Mouse (Mus musculus) liver, postnatal 0 days (tissue): Measurements from ENCODE around the gene Ppm1e.

Experiments used
- CTCF ChIP-seq: sonication (generic); IDR thresholded peaks from 2 replicates; pipeline ENCODE4 v1.5.1; 2016; ENCODE audit warnings: antibody characterized with exemption, low read depth
- EP300 ChIP-seq: IDR thresholded peaks from 2 replicates; pipeline ENCODE4 v1.6.1; 2016; ENCODE audit warnings: antibody characterized with exemption, low read depth, mild to moderate bottlenecking

DNA sequence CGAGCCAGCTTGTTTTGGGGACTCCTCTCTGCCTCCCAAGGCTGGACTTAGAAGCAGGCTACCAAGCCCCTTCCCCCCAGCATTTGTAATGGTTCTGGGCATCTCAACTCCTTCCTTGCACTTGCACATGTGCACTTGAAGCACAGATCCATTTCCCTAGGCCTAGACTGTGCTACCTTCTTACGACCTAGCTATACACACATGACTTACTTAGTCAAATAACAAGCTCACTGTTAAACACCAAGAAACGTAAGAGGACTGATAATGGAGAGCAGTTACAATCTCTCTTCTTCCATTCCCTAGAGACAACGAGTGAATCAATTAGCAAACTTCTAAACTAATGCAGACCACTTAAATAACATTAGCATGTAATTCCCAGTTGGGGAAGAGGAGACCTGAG lies 92.6 kb downstream of the Ppm1e start:
- TF ChIP-seq CTCF (no peak), EP300 (no peak)
